Mouse (Mus musculus) cortical plate, adult 2 months (tissue): ENCODE results near the gene Med29.

Source experiments
- CTCF ChIP-seq: fragments of 200-500 bp; IDR thresholded peaks from 2 replicates; pipeline ENCODE4 v1.5.1; 2011; ENCODE audit warnings: mild to moderate bottlenecking, control low read depth, low read length; ENCODE audit not compliant: insufficient read depth; ENCODE audit errors: extremely low read depth
- POLR2A ChIP-seq: fragments of 200-500 bp; IDR thresholded peaks from 2 replicates; pipeline ENCODE4 v1.6.1; 2011; ENCODE audit warnings: mild to moderate bottlenecking, low read length, control low read depth; ENCODE audit not compliant: insufficient read depth; ENCODE audit errors: extremely low read depth

- TF ChIP-seq POLR2A = no peak
- no peak for TF ChIP-seq CTCF
Measured at GRCm38 (mm10) chr7:28360291-28360690, 32.2 kb downstream of the Med29 start.
